Mouse (Mus musculus) ES-Bruce4 (cell line): ENCODE results near the gene Foxk1.

ENCODE experiments used
- CTCF ChIP-seq: IDR thresholded peaks from one replicate; pipeline ENCODE4 v1.8.1; 2011; ENCODE audit warnings: low read depth, low read length
- EP300 ChIP-seq: IDR thresholded peaks from 2 replicates; pipeline ENCODE4 v1.6.1; 2011; ENCODE audit warnings: low read depth, low read length; ENCODE audit not compliant: insufficient read depth

- TF ChIP-seq CTCF (peak; percentile 79), EP300 (no peak)
Measured at GRCm38 (mm10) chr5:142387716-142388115, 13.6 kb upstream of the Foxk1 start.
